Mouse (Mus musculus): ENCODE results near the gene 2300002M23Rik. TPM values are rescaled to one million over a fixed set of nuclear protein-coding genes. Genes with fewer than 3 reads are reported as not detected.

2300002M23Rik gene
- polyA plus RNA-seq, 1 experiment: not detected

GRCm38 (mm10) chr17:35594456-35594855, 27.2 kb downstream of the 2300002M23Rik start:
- 79% methylated on average over 7 of the region's 7 CpGs for WGBS
- Histone ChIP-seq H3K4me1 (ENCODE audit: control insufficient read depth, insufficient read depth, insufficient read length) (no peaks in the 10 kb centered on the region), H3K36me3 (ENCODE audit: control insufficient read depth, insufficient read depth, low read length) (no peaks in the 10 kb centered on the region), H3K27ac (ENCODE audit: insufficient read depth, low read length) (no peak overlapping the region), H3K4me3 (ENCODE audit: extremely low read depth, insufficient read depth, insufficient read length) (no peak overlapping the region), H3K27me3 (ENCODE audit: control insufficient read depth, insufficient read depth, low read length) (peaks cover 1% of the 10 kb centered on the region; the same call in 1 of the 2 replicates)
- no peak for DNase-seq (ENCODE audit: low read depth in 1 of 2, low spot score in 2 of 2)
- TF ChIP-seq POLR2A (IDR thresholded peaks at IDR 0.05; ENCODE audit: low read depth, low read length): no peak
- TF ChIP-seq CTCF (IDR thresholded peaks at IDR 0.05; ENCODE audit: extremely low read depth, insufficient read depth, insufficient read length, insufficient replicate concordance): no peak

GRCm38 (mm10) chr17:35597399-35597798, 30.1 kb downstream of the 2300002M23Rik start:
- no peaks in the 10 kb centered on the region for H3K36me3 ChIP-seq (ENCODE audit: control insufficient read depth, insufficient read depth, low read length)
- peaks cover 1% of the 10 kb centered on the region; the same call in 1 of the 2 replicates for H3K27me3 ChIP-seq (ENCODE audit: control insufficient read depth, insufficient read depth, low read length)
- DNase-seq (ENCODE audit: low read depth in 1 of 2, low spot score in 2 of 2): no peak
- TF ChIP-seq CTCF (IDR thresholded peaks at IDR 0.05; ENCODE audit: extremely low read depth, insufficient read depth, insufficient read length, insufficient replicate concordance): no peak
- TF ChIP-seq POLR2A (IDR thresholded peaks at IDR 0.05; ENCODE audit: low read depth, low read length): no peak
- H3K27ac ChIP-seq (ENCODE audit: insufficient read depth, low read length): no peak overlapping the region
- no peaks in the 10 kb centered on the region for H3K4me1 ChIP-seq (ENCODE audit: control insufficient read depth, insufficient read depth, insufficient read length)
- no peak overlapping the region for H3K4me3 ChIP-seq (ENCODE audit: extremely low read depth, insufficient read depth, insufficient read length)
- WGBS: 90% methylated on average over 3 of the region's 3 CpGs

GRCm38 (mm10) chr17:35601249-35601648, 34.0 kb downstream of the 2300002M23Rik start, which contains the start of gene Sfta2:
TSS of gene Sfta2 (plus strand) at chr17:35601549.
- Histone ChIP-seq H3K36me3 (ENCODE audit: control insufficient read depth, insufficient read depth, low read length) (no peaks in the 10 kb centered on the region), H3K27ac (ENCODE audit: insufficient read depth, low read length) (no peak within 1 kb of the TSS), H3K4me3 (ENCODE audit: extremely low read depth, insufficient read depth, insufficient read length) (no peak within 1 kb of the TSS), H3K27me3 (ENCODE audit: control insufficient read depth, insufficient read depth, low read length) (peaks cover 1% of the 10 kb centered on the region; the same call in 1 of the 2 replicates), H3K4me1 (ENCODE audit: control insufficient read depth, insufficient read depth, insufficient read length) (no peaks in the 10 kb centered on the region)
- 62% methylated on average over 2 of the region's 2 CpGs for WGBS
- TF ChIP-seq CTCF (IDR thresholded peaks at IDR 0.05; ENCODE audit: extremely low read depth, insufficient read depth, insufficient read length, insufficient replicate concordance): no peak
- TF ChIP-seq POLR2A (IDR thresholded peaks at IDR 0.05; ENCODE audit: low read depth, low read length): no peak
- DNase-seq (ENCODE audit: low read depth in 1 of 2, low spot score in 2 of 2): no peak

- peaks cover 1% of the 10 kb centered on the region; the same call in 1 of the 2 replicates for H3K27me3 ChIP-seq (ENCODE audit: control insufficient read depth, insufficient read depth, low read length)
- H3K27ac ChIP-seq (ENCODE audit: insufficient read depth, low read length): no peak overlapping the region
- H3K36me3 ChIP-seq (ENCODE audit: control insufficient read depth, insufficient read depth, low read length): no peaks in the 10 kb centered on the region
- no peak for DNase-seq (ENCODE audit: low read depth in 1 of 2, low spot score in 2 of 2)
- TF ChIP-seq POLR2A (IDR thresholded peaks at IDR 0.05; ENCODE audit: low read depth, low read length) (no peak), CTCF (IDR thresholded peaks at IDR 0.05; ENCODE audit: extremely low read depth, insufficient read depth, insufficient read length, insufficient replicate concordance) (no peak)
- H3K4me1 ChIP-seq (ENCODE audit: control insufficient read depth, insufficient read depth, insufficient read length): no peaks in the 10 kb centered on the region
- no peak overlapping the region for H3K4me3 ChIP-seq (ENCODE audit: extremely low read depth, insufficient read depth, insufficient read length)
- WGBS: 65% methylated on average over 8 of the region's 8 CpGs
Observed at GRCm38 (mm10) chr17:35601736-35602354, 34.6 kb downstream of the 2300002M23Rik start.

- no peak for TF ChIP-seq CTCF (IDR thresholded peaks at IDR 0.05; ENCODE audit: extremely low read depth, insufficient read depth, insufficient read length, insufficient replicate concordance)
- TF ChIP-seq POLR2A (IDR thresholded peaks at IDR 0.05; ENCODE audit: low read depth, low read length): no peak
- Histone ChIP-seq H3K4me1 (ENCODE audit: control insufficient read depth, insufficient read depth, insufficient read length) (no peaks in the 10 kb centered on the region), H3K27ac (ENCODE audit: insufficient read depth, low read length) (no peak overlapping the region), H3K27me3 (ENCODE audit: control insufficient read depth, insufficient read depth, low read length) (no peaks in the 10 kb centered on the region), H3K4me3 (ENCODE audit: extremely low read depth, insufficient read depth, insufficient read length) (no peak overlapping the region), H3K36me3 (ENCODE audit: control insufficient read depth, insufficient read depth, low read length) (no peaks in the 10 kb centered on the region)
- DNase-seq (ENCODE audit: low read depth in 1 of 2, low spot score in 2 of 2): no peak
- 70% methylated on average over 4 of the region's 4 CpGs for WGBS
Observed at GRCm38 (mm10) chr17:35617127-35617526, 49.9 kb downstream of the 2300002M23Rik start.

Other genes starting within 250 kb of the 2300002M23Rik start
- gene H2-Q1, start 247.0 kb upstream of the 2300002M23Rik start, polyA plus RNA-seq (2012; rRNA removed): not detected in 2 replicates
- gene H2-Q2, start 225.2 kb upstream of the 2300002M23Rik start, polyA plus RNA-seq (2012; rRNA removed): 0.48 and 0.58 TPM in 2 replicates
- 249 and 304 TPM in 2 replicates for gene H2-Q4, start 187.8 kb upstream of the 2300002M23Rik start, polyA plus RNA-seq (2012; rRNA removed)
- 239 and 253 TPM in 2 replicates for gene H2-Q6, start 142.6 kb upstream of the 2300002M23Rik start, polyA plus RNA-seq (2012; rRNA removed)
- gene H2-Q7, start 128.3 kb upstream of the 2300002M23Rik start, polyA plus RNA-seq (2012; rRNA removed): 667 and 745 TPM in 2 replicates
- gene H2-Q10, start 97.4 kb upstream of the 2300002M23Rik start, polyA plus RNA-seq (2012; rRNA removed): 7.7 and 11.0 TPM in 2 replicates
- gene Pou5f1, start 61.4 kb upstream of the 2300002M23Rik start, polyA plus RNA-seq (2012; rRNA removed): not detected in 2 replicates
- gene Tcf19, start 50.6 kb upstream of the 2300002M23Rik start, polyA plus RNA-seq (2012; rRNA removed): 9.6 and 13.5 TPM in 2 replicates
- 4.2 and 4.4 TPM in 2 replicates for gene Cchcr1, start 50.4 kb upstream of the 2300002M23Rik start, polyA plus RNA-seq (2012; rRNA removed)
- gene Psors1c2, start 34.2 kb upstream of the 2300002M23Rik start, polyA plus RNA-seq (2012; rRNA removed): 0.09 TPM in 1 of 2 replicates, not detected in the other
- 0.13 and 0.18 TPM in 2 replicates for gene Cdsn, start 15.3 kb upstream of the 2300002M23Rik start, polyA plus RNA-seq (2012; rRNA removed)
- not detected in 2 replicates for gene Sfta2, start 34.1 kb downstream of the 2300002M23Rik start, polyA plus RNA-seq (2012; rRNA removed)
- gene Gm9573, start 59.2 kb downstream of the 2300002M23Rik start, polyA plus RNA-seq (2012; rRNA removed): not detected in 2 replicates
- gene Mucl3, start 76.2 kb downstream of the 2300002M23Rik start, polyA plus RNA-seq (2012; rRNA removed): not detected in 2 replicates
- 28.9 and 37.3 TPM in 2 replicates for gene Vars2, start 100.1 kb downstream of the 2300002M23Rik start, polyA plus RNA-seq (2012; rRNA removed)
- 21.7 and 23.5 TPM in 2 replicates for gene Gtf2h4, start 106.3 kb downstream of the 2300002M23Rik start, polyA plus RNA-seq (2012; rRNA removed)
- 27.0 and 38.7 TPM in 2 replicates for gene Ddr1, start 137.2 kb downstream of the 2300002M23Rik start, polyA plus RNA-seq (2012; rRNA removed)